Mouse (Mus musculus): ENCODE results near the gene Taf1. TPM values are rescaled to one million over a fixed set of nuclear protein-coding genes. Genes with fewer than 3 reads are reported as not detected.

Gene Taf1
- polyA plus RNA-seq, 1 experiment from 2014 or later, result 19.7 TPM

GRCm38 (mm10) chrX:101616183-101616582 is 83.6 kb downstream of the Taf1 start:
- no peaks in the 10 kb centered on the region for H3K27me3 ChIP-seq (ENCODE audit: control insufficient read depth, insufficient read depth, low read length)
- no peak overlapping the region for H3K9ac ChIP-seq (replicated peaks; ENCODE audit: low read depth, low read length)
- no peak overlapping the region for H3K4me2 ChIP-seq (replicated peaks; ENCODE audit: low read depth, low read length)
- H3K4me3 ChIP-seq (ENCODE audit: low read depth, low read length), result no peak overlapping the region
- 93% methylated on average over 3 of the region's 3 CpGs for WGBS
- H3K9me3 ChIP-seq (ENCODE audit: control insufficient read depth, low read depth, low read length), result no peaks in the 10 kb centered on the region
- H3K36me3 ChIP-seq (ENCODE audit: control insufficient read depth, insufficient read depth, low read length), result no peaks in the 10 kb centered on the region
- H3K4me1 ChIP-seq (ENCODE audit: control insufficient read depth, insufficient read depth, low read length), result no peaks in the 10 kb centered on the region
- H3K27ac ChIP-seq (ENCODE audit: low read length), result no peak overlapping the region
- no peak for ATAC-seq (ENCODE audit: insufficient number of reproducible peaks, insufficient read depth, low FRiP score, low read depth)

GRCm38 (mm10) chrX:101617889-101618288 is 85.4 kb downstream of the Taf1 start:
- H3K27me3 ChIP-seq (ENCODE audit: control insufficient read depth, insufficient read depth, low read length), result no peaks in the 10 kb centered on the region
- H3K4me1 ChIP-seq (ENCODE audit: control insufficient read depth, insufficient read depth, low read length), result no peaks in the 10 kb centered on the region
- no peak overlapping the region for H3K4me2 ChIP-seq (replicated peaks; ENCODE audit: low read depth, low read length)
- H3K27ac ChIP-seq (ENCODE audit: low read length), result no peak overlapping the region
- no peaks in the 10 kb centered on the region for H3K36me3 ChIP-seq (ENCODE audit: control insufficient read depth, insufficient read depth, low read length)
- whole genome bisulfite sequencing, result 68% methylated on average over 10 of the region's 10 CpGs
- no peak overlapping the region for H3K9ac ChIP-seq (replicated peaks; ENCODE audit: low read depth, low read length)
- no peaks in the 10 kb centered on the region for H3K9me3 ChIP-seq (ENCODE audit: control insufficient read depth, low read depth, low read length)
- no peak overlapping the region for H3K4me3 ChIP-seq (ENCODE audit: low read depth, low read length)
- ATAC-seq (ENCODE audit: insufficient number of reproducible peaks, insufficient read depth, low FRiP score, low read depth), result no peak

- Histone ChIP-seq H3K4me3 (ENCODE audit: low read depth, low read length) (no peak overlapping the region), H3K27ac (ENCODE audit: low read length) (no peak overlapping the region), H3K9ac (replicated peaks; ENCODE audit: low read depth, low read length) (no peak overlapping the region), H3K4me1 (ENCODE audit: control insufficient read depth, insufficient read depth, low read length) (no peaks in the 10 kb centered on the region), H3K4me2 (replicated peaks; ENCODE audit: low read depth, low read length) (no peak overlapping the region), H3K36me3 (ENCODE audit: control insufficient read depth, insufficient read depth, low read length) (no peaks in the 10 kb centered on the region), H3K27me3 (ENCODE audit: control insufficient read depth, insufficient read depth, low read length) (no peaks in the 10 kb centered on the region), H3K9me3 (ENCODE audit: control insufficient read depth, low read depth, low read length) (no peaks in the 10 kb centered on the region)
- no peak for ATAC-seq (ENCODE audit: insufficient number of reproducible peaks, insufficient read depth, low FRiP score, low read depth)
- 63% methylated on average over 6 of the region's 6 CpGs for WGBS
Observed at GRCm38 (mm10) chrX:101620317-101620716, 87.8 kb downstream of the Taf1 start.

DNA sequence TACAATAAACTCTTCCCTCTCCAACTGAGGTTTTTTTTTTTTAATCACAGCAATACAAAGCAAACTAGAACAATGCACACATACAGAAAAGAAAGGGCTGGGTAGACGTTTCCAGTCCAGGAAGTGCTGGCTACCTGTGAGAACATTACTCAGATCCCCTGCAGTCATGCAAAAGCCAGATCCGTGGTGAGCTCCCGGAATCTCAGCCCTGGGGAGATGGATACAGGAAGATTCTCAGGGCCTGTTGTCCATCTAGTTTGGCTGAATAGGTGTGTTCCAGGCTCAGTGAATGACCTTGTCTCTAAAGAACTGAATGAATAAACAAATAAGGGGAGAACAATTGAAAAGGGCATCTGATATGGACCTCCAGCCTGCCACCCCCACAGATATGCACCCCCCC is 90.0 kb downstream of the Taf1 start:
- Histone ChIP-seq H3K9me3 (ENCODE audit: control insufficient read depth, low read depth, low read length) (no peaks in the 10 kb centered on the region), H3K4me3 (ENCODE audit: low read depth, low read length) (no peak overlapping the region), H3K4me1 (ENCODE audit: control insufficient read depth, insufficient read depth, low read length) (no peaks in the 10 kb centered on the region), H3K27me3 (ENCODE audit: control insufficient read depth, insufficient read depth, low read length) (no peaks in the 10 kb centered on the region), H3K27ac (ENCODE audit: low read length) (no peak overlapping the region), H3K9ac (replicated peaks; ENCODE audit: low read depth, low read length) (no peak overlapping the region), H3K36me3 (ENCODE audit: control insufficient read depth, insufficient read depth, low read length) (no peaks in the 10 kb centered on the region), H3K4me2 (replicated peaks; ENCODE audit: low read depth, low read length) (no peak overlapping the region)
- 51% methylated on average over 3 of the region's 3 CpGs for WGBS
- no peak for ATAC-seq (ENCODE audit: insufficient number of reproducible peaks, insufficient read depth, low FRiP score, low read depth)

DNA sequence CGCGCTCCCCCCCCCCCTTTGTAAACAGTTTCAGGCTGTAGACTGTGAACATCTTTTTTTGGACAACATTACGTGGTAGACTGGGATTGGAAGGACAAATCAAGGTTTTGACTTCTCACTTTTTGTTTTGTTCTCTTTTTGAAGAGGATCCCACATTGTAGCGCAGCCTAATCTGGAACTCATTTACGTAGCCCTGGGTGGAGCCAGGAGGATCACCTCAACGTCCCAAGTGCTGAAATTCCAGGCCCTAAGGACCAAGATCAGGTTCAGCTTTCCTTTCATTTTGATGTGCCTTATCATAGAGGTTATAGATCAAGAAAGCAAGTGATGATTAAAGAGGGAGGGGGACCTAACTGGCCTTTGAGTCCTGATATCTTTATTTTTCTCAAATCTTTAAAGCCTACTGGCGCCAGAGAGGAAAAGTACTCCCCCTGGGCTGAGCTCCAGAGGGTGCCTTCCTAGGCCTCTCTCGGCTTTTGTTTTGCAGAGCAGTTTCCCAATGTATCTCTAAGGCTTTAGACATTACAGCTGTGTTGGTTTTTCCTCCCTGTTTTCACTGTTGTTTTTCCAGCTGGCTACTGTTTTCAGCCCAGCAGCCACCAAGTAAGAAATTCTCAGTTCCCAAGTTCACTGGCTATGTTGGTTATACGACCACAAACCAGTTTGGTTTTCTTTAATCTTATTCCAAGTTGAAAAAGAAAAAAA is 104.4 kb downstream of the Taf1 start:
- 40% methylated on average over 8 of the region's 9 CpGs for WGBS
- H3K4me3 ChIP-seq (ENCODE audit: low read depth, low read length), result no peak overlapping the region
- H3K9ac ChIP-seq (replicated peaks; ENCODE audit: low read depth, low read length), result no peak overlapping the region
- ATAC-seq (ENCODE audit: insufficient number of reproducible peaks, insufficient read depth, low FRiP score, low read depth), result no peak
- H3K4me2 ChIP-seq (replicated peaks; ENCODE audit: low read depth, low read length), result no peak overlapping the region
- no peaks in the 10 kb centered on the region for H3K9me3 ChIP-seq (ENCODE audit: control insufficient read depth, low read depth, low read length)
- no peaks in the 10 kb centered on the region for H3K27me3 ChIP-seq (ENCODE audit: control insufficient read depth, insufficient read depth, low read length)
- no peaks in the 10 kb centered on the region for H3K36me3 ChIP-seq (ENCODE audit: control insufficient read depth, insufficient read depth, low read length)
- no peak overlapping the region for H3K27ac ChIP-seq (ENCODE audit: low read length)
- no peaks in the 10 kb centered on the region for H3K4me1 ChIP-seq (ENCODE audit: control insufficient read depth, insufficient read depth, low read length)

GRCm38 (mm10) chrX:101638856-101639255 is 106.3 kb downstream of the Taf1 start:
- Histone ChIP-seq H3K4me2 (replicated peaks; ENCODE audit: low read depth, low read length) (peak overlapping the region; percentile 39), H3K27me3 (ENCODE audit: control insufficient read depth, insufficient read depth, low read length) (no peaks in the 10 kb centered on the region), H3K4me3 (ENCODE audit: low read depth, low read length) (0 out of 2 replicates have a peak overlapping the region, but pooled peaks have one; percentile 63), H3K36me3 (ENCODE audit: control insufficient read depth, insufficient read depth, low read length) (no peaks in the 10 kb centered on the region), H3K9me3 (ENCODE audit: control insufficient read depth, low read depth, low read length) (no peaks in the 10 kb centered on the region), H3K9ac (replicated peaks; ENCODE audit: low read depth, low read length) (no peak overlapping the region), H3K27ac (ENCODE audit: low read length) (no peak overlapping the region), H3K4me1 (ENCODE audit: control insufficient read depth, insufficient read depth, low read length) (0 out of 2 replicates have a peak, but pooled peaks cover 3% of the 10 kb centered on the region)
- no peak for ATAC-seq (ENCODE audit: insufficient number of reproducible peaks, insufficient read depth, low FRiP score, low read depth)
- 34% methylated on average over 3 of the region's 3 CpGs for WGBS

GRCm38 (mm10) chrX:101639306-101639705 is 106.8 kb downstream of the Taf1 start:
- Histone ChIP-seq H3K4me3 (ENCODE audit: low read depth, low read length) (peak overlapping the region; percentile 63), H3K9ac (replicated peaks; ENCODE audit: low read depth, low read length) (peak overlapping the region; percentile 28; the same call in 1 of the 2 replicates)
- no peak for ATAC-seq (ENCODE audit: insufficient number of reproducible peaks, insufficient read depth, low FRiP score, low read depth)

DNA sequence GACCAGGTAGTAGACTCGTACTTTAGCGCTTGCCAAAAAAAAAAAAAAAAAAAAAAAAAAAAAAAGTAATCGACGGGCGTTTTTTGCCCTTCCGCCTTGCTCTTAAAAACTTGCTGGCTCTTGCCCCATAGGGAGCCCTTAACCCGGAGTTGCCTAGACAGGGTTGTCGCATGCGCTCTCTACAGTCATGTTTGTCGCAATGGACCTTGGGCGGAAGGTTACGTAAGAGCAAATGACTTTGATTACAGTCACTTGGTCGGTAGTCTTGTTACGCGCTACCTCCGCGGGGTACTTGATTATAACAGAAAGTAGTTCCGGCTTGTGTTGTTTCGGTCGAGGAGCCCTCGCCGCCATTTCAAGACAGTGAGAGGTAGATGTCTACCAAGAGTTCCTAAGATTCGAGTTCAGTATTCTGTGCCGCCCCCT is 107.2 kb downstream of the Taf1 start, which contains the start of gene Ogt:
Gene Ogt (plus strand): TSS at position 320 of the 426 bp plus-strand sequence.
- Histone ChIP-seq H3K36me3 (ENCODE audit: control insufficient read depth, insufficient read depth, low read length) (no peaks in the 10 kb centered on the region), H3K9ac (replicated peaks; ENCODE audit: low read depth, low read length) (peak within 1 kb of the TSS; percentile 66), H3K4me1 (ENCODE audit: control insufficient read depth, insufficient read depth, low read length) (0 out of 2 replicates have a peak, but pooled peaks cover 3% of the 10 kb centered on the region), H3K27me3 (ENCODE audit: control insufficient read depth, insufficient read depth, low read length) (no peaks in the 10 kb centered on the region), H3K9me3 (ENCODE audit: control insufficient read depth, low read depth, low read length) (no peaks in the 10 kb centered on the region), H3K4me2 (replicated peaks; ENCODE audit: low read depth, low read length) (peak within 1 kb of the TSS; percentile 52), H3K27ac (ENCODE audit: low read length) (peak within 1 kb of the TSS; percentile 64), H3K4me3 (ENCODE audit: low read depth, low read length) (peak within 1 kb of the TSS; percentile 63)
- peak; percentile 90 for ATAC-seq (ENCODE audit: insufficient number of reproducible peaks, insufficient read depth, low FRiP score, low read depth)
- WGBS, result 16% methylated on average over 24 of the region's 24 CpGs

More at GRCm38 (mm10) chrX:101639306-101639705, 106.8 kb downstream of the Taf1 start:
- 0 out of 2 replicates have a peak, but pooled peaks cover 3% of the 10 kb centered on the region for H3K4me1 ChIP-seq (ENCODE audit: control insufficient read depth, insufficient read depth, low read length)
- H3K36me3 ChIP-seq (ENCODE audit: control insufficient read depth, insufficient read depth, low read length), result no peaks in the 10 kb centered on the region
- H3K27ac ChIP-seq (ENCODE audit: low read length), result no peak overlapping the region
- H3K9me3 ChIP-seq (ENCODE audit: control insufficient read depth, low read depth, low read length), result no peaks in the 10 kb centered on the region
- H3K27me3 ChIP-seq (ENCODE audit: control insufficient read depth, insufficient read depth, low read length), result no peaks in the 10 kb centered on the region
- WGBS, result 20% methylated on average over 13 of the region's 13 CpGs
- H3K4me2 ChIP-seq (replicated peaks; ENCODE audit: low read depth, low read length), result peak overlapping the region; percentile 39
